Mouse (Mus musculus) kidney, adult 8-10 months (tissue): ENCODE results near the gene Gm17079.
"Not testable (repeated sequence)": the region's sequence is repeated elsewhere in the genome, so short reads cannot be mapped to it uniquely, and the experiment has no call there.

Source experiments
- DNase-seq, 2 experiments: peaks; one replicate each; pipeline ENCODE4 v3.0.0; 2022

Gene Gm17079

GRCm38 (mm10) chr14:51695368-51695767, at the start of gene Gm17079:
TSS of gene Gm17079 (minus strand) at chr14:51695468.
- not testable (repeated sequence) for DNase-seq

- DNase-seq: no peak
These were observed 45.3 kb upstream of the Gm17079 start for GRCm38 (mm10) chr14:51740347-51741170.

- DNase-seq: no peak
These were observed 44.1 kb upstream of the Gm17079 start for GRCm38 (mm10) chr14:51739150-51739993.

- DNase-seq: no peak
These were observed 43.3 kb upstream of the Gm17079 start for GRCm38 (mm10) chr14:51738411-51739149.

- DNase-seq: no peak
These were observed 42.7 kb upstream of the Gm17079 start for GRCm38 (mm10) chr14:51737967-51738366.

GRCm38 (mm10) chr14:51717083-51717482, 21.8 kb upstream of the Gm17079 start, which contains the start of gene Gm5800:
TSS of gene Gm5800 (minus strand) at chr14:51717183.
- DNase-seq: no peak

GRCm38 (mm10) chr14:51677269-51677668, 18.0 kb downstream of the Gm17079 start:
- DNase-seq: no peak
